Mouse (Mus musculus) forebrain, embryonic 11.5 days (tissue): Measurements from ENCODE around the gene Irx4. TPM values are rescaled to one million over a fixed set of nuclear protein-coding genes. Genes with fewer than 3 reads are reported as not detected.

ENCODE experiments used
- ATAC-seq: fragments of 200-750 bp; cut with Nextera tagmentation; replicated peaks from 2 replicates; pipeline ENCODE4 v1.8.0; 2017; ENCODE audit warnings: moderate TSS enrichment; ENCODE audit not compliant: low FRiP score
- DNase-seq: peaks from one replicate; pipeline ENCODE4 v3.0.0-alpha.2; 2017; ENCODE audit warnings: low spot score
- H3K27ac ChIP-seq: fragments of 300-500 bp; sonication (generic); 2 replicates; pipeline ENCODE4 v1.5.1; 2014; ENCODE audit warnings: low read depth, low read length
- H3K27me3 ChIP-seq: fragments of 300-500 bp; sonication (generic); 2 replicates; pipeline ENCODE4 v1.6.1; 2014; ENCODE audit warnings: mild to moderate bottlenecking, low read length, mixed read lengths; ENCODE audit not compliant: control insufficient read depth, insufficient read depth
- H3K36me3 ChIP-seq: fragments of 300-500 bp; sonication (generic); 2 replicates; pipeline ENCODE4 v1.6.1; 2014; ENCODE audit warnings: mild to moderate bottlenecking, low read length, moderate library complexity, mixed read lengths; ENCODE audit not compliant: control insufficient read depth, insufficient read depth
- H3K4me1 ChIP-seq: fragments of 300-500 bp; sonication (generic); replicated peaks from 2 replicates; pipeline ENCODE4 v1.6.1; 2014; ENCODE audit warnings: low read length, mixed read lengths; ENCODE audit not compliant: control insufficient read depth, insufficient read depth
- H3K4me2 ChIP-seq: fragments of 300-500 bp; sonication (generic); 2 replicates; pipeline ENCODE4 v1.6.1; 2014; ENCODE audit warnings: low read depth, mild to moderate bottlenecking, low read length, moderate library complexity, mixed read lengths; ENCODE audit not compliant: severe bottlenecking
- H3K4me3 ChIP-seq: fragments of 300-500 bp; sonication (generic); 2 replicates; pipeline ENCODE4 v1.5.1; 2014; ENCODE audit warnings: low read depth, low read length
- H3K9ac ChIP-seq: fragments of 300-500 bp; sonication (generic); 2 replicates; pipeline ENCODE4 v1.6.1; 2014; ENCODE audit warnings: low read length
- H3K9me3 ChIP-seq: fragments of 300-500 bp; sonication (generic); 2 replicates; pipeline ENCODE4 v1.6.1; 2016; ENCODE audit warnings: low read length, mixed read lengths; ENCODE audit not compliant: control insufficient read depth
- WGBS: fragments of 180-500 bp; shearing (Covaris S2); extraction: QIAGEN DNeasy Blood & Tissue Kit; methylation state at CpG from one replicate; pipeline ENCODE4 v1.1.7; 2014; 5-methylcytosine and 5-hydroxymethylcytosine counted together
- polyA plus RNA-seq: library from polyadenylated mRNA; unstranded; fragments of >200 nt; fragmentation: Nextera tagmentation; extraction: Ambion mirVana; gene quantifications from 2 replicates; pipeline ENCODE4 v1.2.1, GENCODE M21; 2014

Gene Irx4
- polyA plus RNA-seq, 1 experiment from 2014 or later = 1.8 TPM

GRCm38 (mm10) chr13:73258415-73258814 lies 1.9 kb upstream of the Irx4 start:
- ATAC-seq (no peak), DNase-seq (no peak)
- H3K9ac ChIP-seq = no peak overlapping the region
- H3K4me3 ChIP-seq = no peak overlapping the region
- no peaks in the 10 kb centered on the region for H3K36me3 ChIP-seq
- peaks cover 62% of the 10 kb centered on the region for H3K27me3 ChIP-seq
- H3K4me1 ChIP-seq = peaks cover 11% of the 10 kb centered on the region; the same call in 1 of the 2 replicates
- no peak overlapping the region for H3K27ac ChIP-seq
- H3K9me3 ChIP-seq = no peaks in the 10 kb centered on the region
- no peak overlapping the region for H3K4me2 ChIP-seq
- 63% methylated on average over 4 of the region's 4 CpGs for WGBS

GRCm38 (mm10) chr13:73259577-73260353 lies 514 bp upstream of the Irx4 start:
- no peak overlapping the region for H3K27ac ChIP-seq
- H3K9ac ChIP-seq = no peak overlapping the region
- H3K9me3 ChIP-seq = no peaks in the 10 kb centered on the region
- H3K4me2 ChIP-seq = peak overlapping the region; percentile 54; the same call in 1 of the 2 replicates
- DNase-seq = no peak
- ATAC-seq = no peak
- peaks cover 76% of the 10 kb centered on the region for H3K27me3 ChIP-seq
- WGBS = 7% methylated on average over 10 of the region's 10 CpGs
- no peaks in the 10 kb centered on the region for H3K36me3 ChIP-seq
- H3K4me3 ChIP-seq = peak overlapping the region; percentile 28
- peaks cover 18% of the 10 kb centered on the region; the same call in 1 of the 2 replicates for H3K4me1 ChIP-seq

- peak overlapping the region; percentile 28; the same call in 1 of the 2 replicates for H3K4me3 ChIP-seq
- DNase-seq (no peak), ATAC-seq (no peak)
- H3K4me2 ChIP-seq = peak overlapping the region; percentile 54; the same call in 1 of the 2 replicates
- no peaks in the 10 kb centered on the region for H3K36me3 ChIP-seq
- no peaks in the 10 kb centered on the region for H3K9me3 ChIP-seq
- WGBS = 3% methylated on average over 25 of the region's 25 CpGs
- H3K4me1 ChIP-seq = peaks cover 18% of the 10 kb centered on the region; the same call in 1 of the 2 replicates
- H3K27me3 ChIP-seq = peaks cover 89% of the 10 kb centered on the region
- no peak overlapping the region for H3K27ac ChIP-seq
- H3K9ac ChIP-seq = no peak overlapping the region
Observed at GRCm38 (mm10) chr13:73261036-73261730, 904 bp downstream of the Irx4 start.

GRCm38 (mm10) chr13:73261881-73262280 lies 1.6 kb downstream of the Irx4 start:
- H3K36me3 ChIP-seq = no peaks in the 10 kb centered on the region
- ATAC-seq (no peak), DNase-seq (no peak)
- H3K9ac ChIP-seq = no peak overlapping the region
- no peaks in the 10 kb centered on the region for H3K9me3 ChIP-seq
- H3K4me3 ChIP-seq = no peak overlapping the region
- peaks cover 18% of the 10 kb centered on the region; the same call in 1 of the 2 replicates for H3K4me1 ChIP-seq
- peaks cover 96% of the 10 kb centered on the region for H3K27me3 ChIP-seq
- H3K4me2 ChIP-seq = no peak overlapping the region
- no peak overlapping the region for H3K27ac ChIP-seq
- WGBS = 14% methylated on average over 2 of the region's 2 CpGs

- DNase-seq (no peak), ATAC-seq (no peak)
- H3K27ac ChIP-seq = no peak overlapping the region
- H3K9me3 ChIP-seq = no peaks in the 10 kb centered on the region
- H3K27me3 ChIP-seq = peaks cover 99% of the 10 kb centered on the region
- 2% methylated on average over 24 of the region's 24 CpGs for WGBS
- no peak overlapping the region for H3K4me3 ChIP-seq
- H3K4me1 ChIP-seq = peaks cover 18% of the 10 kb centered on the region; the same call in 1 of the 2 replicates
- 0 out of 2 replicates have a peak overlapping the region, but pooled peaks have one; percentile 2 for H3K4me2 ChIP-seq
- H3K36me3 ChIP-seq = no peaks in the 10 kb centered on the region
- no peak overlapping the region for H3K9ac ChIP-seq
Observed at GRCm38 (mm10) chr13:73262336-73263127, 2.3 kb downstream of the Irx4 start.

GRCm38 (mm10) chr13:73263128-73263971 lies 3.1 kb downstream of the Irx4 start:
- DNase-seq (peak; percentile 62), ATAC-seq (no peak)
- no peak overlapping the region for H3K27ac ChIP-seq
- H3K4me3 ChIP-seq = no peak overlapping the region
- H3K9me3 ChIP-seq = no peaks in the 10 kb centered on the region
- H3K27me3 ChIP-seq = peaks cover 99% of the 10 kb centered on the region
- H3K9ac ChIP-seq = no peak overlapping the region
- H3K4me1 ChIP-seq = peaks cover 18% of the 10 kb centered on the region; the same call in 1 of the 2 replicates
- no peak overlapping the region for H3K4me2 ChIP-seq
- under 1% methylated on average over 40 of the region's 40 CpGs for WGBS
- no peaks in the 10 kb centered on the region for H3K36me3 ChIP-seq

GRCm38 (mm10) chr13:73264166-73264735 lies 4.0 kb downstream of the Irx4 start:
- Histone ChIP-seq H3K4me1 (peaks cover 18% of the 10 kb centered on the region; the same call in 1 of the 2 replicates), H3K27ac (no peak overlapping the region), H3K27me3 (peaks cover 99% of the 10 kb centered on the region), H3K4me2 (no peak overlapping the region), H3K36me3 (no peaks in the 10 kb centered on the region), H3K9me3 (no peaks in the 10 kb centered on the region), H3K4me3 (no peak overlapping the region), H3K9ac (no peak overlapping the region)
- DNase-seq (no peak), ATAC-seq (no peak)
- 1% methylated on average over 29 of the region's 29 CpGs for WGBS
